Comparison of ENCODE assay signal across 8 mouse cellular contexts in the genomic region with DNA sequence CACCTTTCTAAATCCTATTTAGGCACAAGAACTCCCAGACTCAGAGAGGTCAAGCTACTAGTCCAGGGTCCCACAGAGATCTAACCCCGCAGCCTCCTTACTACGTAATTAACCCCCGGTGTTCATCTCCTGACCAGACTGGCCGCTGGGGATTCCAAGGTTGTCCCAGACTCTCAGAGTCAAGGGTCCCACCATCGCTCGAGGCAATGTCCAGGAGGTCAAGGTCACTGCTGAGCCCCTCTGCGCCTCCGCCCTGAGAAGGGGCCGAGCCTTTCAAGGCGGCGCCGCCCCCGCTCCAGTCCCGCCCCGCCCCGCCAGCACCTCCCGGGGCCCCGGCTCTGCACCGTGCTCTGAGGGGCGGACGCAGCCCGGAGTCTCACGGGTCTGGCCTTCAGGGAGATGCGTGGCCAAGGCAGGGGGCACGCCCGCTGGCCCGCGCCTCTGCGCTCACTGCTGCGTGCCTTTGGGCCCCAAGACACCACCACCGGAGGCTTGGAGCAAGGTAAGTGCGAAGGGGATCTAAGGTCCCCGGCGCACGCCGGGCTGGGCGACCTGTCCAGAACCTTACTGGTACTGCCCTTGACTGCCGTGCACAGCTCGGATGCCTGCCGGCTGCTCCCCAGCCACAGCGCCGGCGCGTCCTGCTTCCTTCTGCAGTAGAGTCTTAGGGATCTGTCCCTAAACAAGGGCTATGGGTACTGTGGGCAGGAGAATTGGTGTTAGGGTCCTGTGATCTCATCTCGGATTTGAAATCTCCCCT. TPM values are rescaled to one million over a fixed set of nuclear protein-coding genes. Genes with fewer than 3 reads are reported as not detected.
DNase-seq lines count a peak whose midpoint lies in the region; ATAC-seq and TF ChIP-seq lines count a peak whose summit lies in the region.

A gene (plus strand): TSS at position 175 of the 760 bp plus-strand sequence.

- no peak for DNase-seq in frontal cortex, adult 2 months (ENCODE audit: extremely low spot score in 1 of 2, low spot score in 1 of 2)
- no peak for DNase-seq in frontal cortex, postnatal 36 days (ENCODE audit: low spot score in 2 of 2)
- DNase-seq in right cerebral cortex, postnatal 4 days, result peak; percentile 40
- no peak for DNase-seq in right cerebral cortex, adult 18-20 months
- peak; percentile 46 for DNase-seq in hindbrain, embryonic 10.5 days (ENCODE audit: low spot score)
- DNase-seq in limb, embryonic 14.5 days (ENCODE audit: low spot score), result no peak
- no peak for DNase-seq in thymus, postnatal 0 days (ENCODE audit: low spot score)

- no peak for TF ChIP-seq POLR2A in limb, embryonic 14.5 days (IDR thresholded peaks at IDR 0.05; ENCODE audit: borderline replicate concordance, extremely low read depth, insufficient read depth, insufficient read length)

- H3K27me3 ChIP-seq in hindbrain, embryonic 10.5 days (ENCODE audit: insufficient read depth, poor library complexity, severe bottlenecking), result peaks cover 40% of the 10 kb centered on the region
- H3K27me3 ChIP-seq in limb, embryonic 14.5 days (ENCODE audit: control insufficient read depth, insufficient read depth, low read length), result peaks cover 10% of the 10 kb centered on the region; the same call in 1 of the 2 replicates
- H3K27me3 ChIP-seq in stomach, embryonic 15.5 days (replicated peaks), result peaks cover 21% of the 10 kb centered on the region

- peak within 1 kb of the TSS; percentile 52; the same call in 1 of the 2 replicates for H3K9ac ChIP-seq in limb, embryonic 14.5 days (ENCODE audit: low read depth, low read length, severe bottlenecking)
- H3K9ac ChIP-seq in stomach, embryonic 15.5 days, result no peak within 1 kb of the TSS

- peak within 1 kb of the TSS; percentile 59 for H3K4me3 ChIP-seq in hindbrain, embryonic 10.5 days
- peak within 1 kb of the TSS; percentile 42 for H3K4me3 ChIP-seq in limb, embryonic 14.5 days (replicated peaks; ENCODE audit: low read length)
- H3K4me3 ChIP-seq in stomach, embryonic 15.5 days (replicated peaks), result peak within 1 kb of the TSS; percentile 39

- peak within 1 kb of the TSS; percentile 95 for H3K4me2 ChIP-seq in limb, embryonic 14.5 days (replicated peaks; ENCODE audit: low read depth, low read length, severe bottlenecking)
- peak within 1 kb of the TSS; percentile 84 for H3K4me2 ChIP-seq in stomach, embryonic 15.5 days

- peak; percentile 23; the same call in 1 of the 2 replicates for ATAC-seq in limb, embryonic 14.5 days (ENCODE audit: low FRiP score, low read depth)
- 0 out of 2 replicates have a peak, but pooled peaks have one; percentile 23 for ATAC-seq in stomach, embryonic 15.5 days (ENCODE audit: insufficient read depth, low FRiP score, low read depth)

- WGBS in hindbrain, embryonic 10.5 days, result 1% methylated on average over 45 of the region's 45 CpGs
- 2% methylated on average over 31 of the region's 45 CpGs for WGBS in limb, embryonic 14.5 days
- 3% methylated on average over 45 of the region's 45 CpGs for WGBS in stomach, embryonic 15.5 days

- peak within 1 kb of the TSS; percentile 57; the same call in 1 of the 2 replicates for H3K27ac ChIP-seq in hindbrain, embryonic 10.5 days
- H3K27ac ChIP-seq in limb, embryonic 14.5 days (replicated peaks; ENCODE audit: low read depth, low read length), result no peak within 1 kb of the TSS
- H3K27ac ChIP-seq in stomach, embryonic 15.5 days, result no peak within 1 kb of the TSS

- no peaks in the 10 kb centered on the region for H3K36me3 ChIP-seq in hindbrain, embryonic 10.5 days
- H3K36me3 ChIP-seq in limb, embryonic 14.5 days (ENCODE audit: control insufficient read depth, insufficient read depth, low read length), result no peaks in the 10 kb centered on the region
- no peaks in the 10 kb centered on the region for H3K36me3 ChIP-seq in stomach, embryonic 15.5 days

- H3K4me1 ChIP-seq in hindbrain, embryonic 10.5 days (replicated peaks), result peaks cover 45% of the 10 kb centered on the region
- 0 out of 2 replicates have a peak, but pooled peaks cover 13% of the 10 kb centered on the region for H3K4me1 ChIP-seq in limb, embryonic 14.5 days (ENCODE audit: control insufficient read depth, insufficient read depth, low read length)
- 0 out of 2 replicates have a peak, but pooled peaks cover 7% of the 10 kb centered on the region for H3K4me1 ChIP-seq in stomach, embryonic 15.5 days

- no peaks in the 10 kb centered on the region for H3K9me3 ChIP-seq in hindbrain, embryonic 10.5 days
- H3K9me3 ChIP-seq in limb, embryonic 14.5 days (ENCODE audit: control insufficient read depth, low read length), result no peaks in the 10 kb centered on the region
- H3K9me3 ChIP-seq in stomach, embryonic 15.5 days, result no peaks in the 10 kb centered on the region

RNA-seq across cellular contexts. Expression of the gene that starts here (rescaled TPM):
- 139 and 140 TPM in 2 replicates for polyA plus RNA-seq in frontal cortex, adult 2 months (2012; rRNA removed)
- polyA plus RNA-seq in hindbrain, embryonic 10.5 days (2016; fragmentation: Nextera tagmentation; extraction: Ambion mirVana), result 7.1 and 11.1 TPM in 2 replicates
- 0.48 and 0.56 TPM in 2 replicates for polyA plus RNA-seq in limb, embryonic 14.5 days (2012; rRNA removed)
- 0.46 and 0.55 TPM in 2 replicates for polyA plus RNA-seq in limb, embryonic 14.5 days (2014; fragmentation: Nextera tagmentation; extraction: Ambion mirVana)
- 2.3 and 2.8 TPM in 2 replicates for polyA plus RNA-seq in stomach, embryonic 15.5 days (2015; fragmentation: Nextera tagmentation; extraction: Ambion mirVana)
- polyA plus RNA-seq in thymus, postnatal 0 days (2015; fragmentation: Nextera tagmentation; extraction: Ambion mirVana), result 0.46 and 0.49 TPM in 2 replicates

Comparison
In these comparisons a context has a peak if more than half of its experiments do, and no peak if none do; other contexts are left out.
1. RNA of the gene that starts here (polyA plus RNA-seq): 139 to 140 TPM in frontal cortex, adult 2 months; 7.1 to 11.1 TPM in hindbrain, embryonic 10.5 days, 2.3 to 2.8 TPM in stomach, embryonic 15.5 days, 0.46 to 0.56 TPM in limb, embryonic 14.5 days and 0.46 to 0.49 TPM in thymus, postnatal 0 days; every median in the first group is over 10 times any median in the second.
2. DNase-seq: peak in right cerebral cortex, postnatal 4 days (single experiment) and hindbrain, embryonic 10.5 days (single experiment); none in frontal cortex, adult 2 months (0 of 2), frontal cortex, postnatal 36 days (0 of 2), right cerebral cortex, adult 18-20 months (single experiment), limb, embryonic 14.5 days (single experiment) and thymus, postnatal 0 days (single experiment).
3. Peak in ATAC-seq, H3K4me3 ChIP-seq, H3K9ac ChIP-seq and H3K4me2 ChIP-seq in limb, embryonic 14.5 days; RNA of the gene not detected or under 1 TPM.
4. Peak in every context shown above with its lines, with median percentiles within 50 percentile points of each other: H3K4me3 ChIP-seq.